Mouse (Mus musculus) ES-E14 (cell line): ENCODE results near the gene Pcyt2. TPM values are rescaled to one million over a fixed set of nuclear protein-coding genes. Genes with fewer than 3 reads are reported as not detected.
A peak's percentile ranks its signal among the peaks of the same experiment; 100 is the strongest.

Source experiments
- DNase-seq: peaks from one replicate; pipeline ENCODE4 v3.0.0-alpha.2; 2013; ENCODE audit warnings: low read depth, low spot score
- H3K27ac ChIP-seq: 2 replicates; pipeline ENCODE4 v1.5.1; 2012; ENCODE audit warnings: low read depth, mild to moderate bottlenecking, low read length, moderate library complexity, mixed read lengths; ENCODE audit not compliant: poor library complexity, insufficient read depth, severe bottlenecking
- H3K36me3 ChIP-seq: 2 replicates; pipeline ENCODE4 v1.6.1; 2012; ENCODE audit warnings: mild to moderate bottlenecking, low read length, moderate library complexity, mixed read lengths; ENCODE audit not compliant: control insufficient read depth, poor library complexity, insufficient read depth, severe bottlenecking
- H3K4me1 ChIP-seq, 2 experiments: fragments of 150-350 bp in 1 of 2; sonication (generic) in 1 of 2; 2 replicates each; pipeline ENCODE4 v1.6.1; 2012; ENCODE audit warnings: low read length in 2 of 2, mild to moderate bottlenecking in 1 of 2, mixed read lengths in 1 of 2; ENCODE audit not compliant: control insufficient read depth in 2 of 2, insufficient read depth in 2 of 2, poor library complexity in 1 of 2
- H3K4me3 ChIP-seq, 2 experiments: fragments of 150-350 bp in 1 of 2; sonication (generic) in 1 of 2; 2 replicates each; pipeline ENCODE4 v1.5.1; 2012; ENCODE audit warnings: low read length in 2 of 2, low read depth in 1 of 2, mild to moderate bottlenecking in 1 of 2, mixed read lengths in 1 of 2; ENCODE audit not compliant: insufficient read depth in 1 of 2, poor library complexity in 1 of 2, severe bottlenecking in 1 of 2
- H3K9ac ChIP-seq: 2 replicates; pipeline ENCODE4 v1.6.1; 2012; ENCODE audit warnings: low read depth, mild to moderate bottlenecking, low read length, mixed read lengths; ENCODE audit not compliant: poor library complexity, insufficient read depth, severe bottlenecking
- H3K9me3 ChIP-seq: fragments of 150-350 bp; sonication (generic); 2 replicates; pipeline ENCODE4 v1.6.1; 2012; ENCODE audit warnings: low read depth, mild to moderate bottlenecking, low read length; ENCODE audit not compliant: control insufficient read depth, insufficient read depth
- CHD2 ChIP-seq: IDR thresholded peaks from 2 replicates; pipeline ENCODE4 v1.6.1; 2014; ENCODE audit warnings: mild to moderate bottlenecking, low read depth, low read length, inconsistent platforms
- HCFC1 ChIP-seq: IDR thresholded peaks from 2 replicates; pipeline ENCODE4 v1.6.1; 2012; ENCODE audit warnings: low read length, inconsistent platforms, borderline replicate concordance; ENCODE audit not compliant: insufficient read depth
- MAFK ChIP-seq: IDR thresholded peaks from 2 replicates; pipeline ENCODE4 v1.6.1; 2014; ENCODE audit warnings: mild to moderate bottlenecking, low read depth, low read length, inconsistent platforms; ENCODE audit not compliant: insufficient read depth
- ZC3H11A ChIP-seq: IDR thresholded peaks from 2 replicates; pipeline ENCODE4 v1.6.1; 2012; ENCODE audit warnings: low read depth, mild to moderate bottlenecking, inconsistent platforms, low read length, borderline replicate concordance
- ZNF384 ChIP-seq: IDR thresholded peaks from 2 replicates; pipeline ENCODE4 v1.6.1; 2012; ENCODE audit warnings: low read depth, low read length, inconsistent platforms
- in situ Hi-C, 2 experiments: fragments of 600-800 bp; cut with MboI; formaldehyde crosslinking; loops; one replicate each; pipeline ENCODE4 v1.15.1; 2025; ENCODE audit warnings: low sequenced_read_pairs in 2 of 2, inconsistent platforms in 1 of 2; ENCODE audit not compliant: unreplicated experiment in 2 of 2
- total RNA-seq: library from RNA; depleted of rRNA; stranded (reverse); fragments of 300-350 nt; gene quantifications from 2 replicates; pipeline ENCODE4 v1.2.3, GENCODE M21; 2012

Pcyt2 gene
- total RNA-seq, 1 experiment, result 88.6 TPM

- no peak overlapping the region for H3K4me3 ChIP-seq
- no peak overlapping the region for H3K27ac ChIP-seq
- no peaks in the 10 kb centered on the region for H3K9me3 ChIP-seq
- in situ Hi-C loops, result no loop called here
- no peak overlapping the region for H3K9ac ChIP-seq
- DNase-seq, result no peak
- TF ChIP-seq HCFC1, result no peak
- no peak for TF ChIP-seq ZNF384
- TF ChIP-seq CHD2, result no peak
- no peak for TF ChIP-seq MAFK
- TF ChIP-seq ZC3H11A, result no peak
- H3K4me1 ChIP-seq, result peaks cover 0 to 28% of the 10 kb centered on the region in 2 experiments; a peak in 3 of 4 replicates
- peaks cover 41% of the 10 kb centered on the region for H3K36me3 ChIP-seq
Measured at GRCm38 (mm10) chr11:120610477-120611046, 7.2 kb downstream of the Pcyt2 start.

DNA sequence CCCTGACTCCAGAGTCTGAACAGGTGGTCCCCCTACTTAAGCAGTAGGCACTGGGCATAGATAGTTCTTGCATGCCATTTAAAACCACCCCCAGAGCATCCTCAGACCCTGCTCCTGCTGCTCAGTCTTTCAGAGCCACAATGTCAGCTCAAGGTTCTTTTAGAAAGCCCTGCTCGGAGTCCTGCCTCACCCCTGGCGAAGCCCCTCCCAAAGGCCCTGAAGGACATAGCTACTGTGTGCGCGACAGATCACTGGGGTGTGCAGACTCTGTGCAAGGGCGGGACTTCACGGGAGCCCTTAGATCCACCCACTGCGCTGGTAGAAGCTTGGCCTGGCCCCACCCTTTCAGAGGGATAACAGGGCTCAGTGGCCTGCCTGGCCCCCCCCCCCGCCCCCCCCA lies 8.5 kb downstream of the Pcyt2 start:
- no peak overlapping the region for H3K27ac ChIP-seq
- H3K4me1 ChIP-seq, result peaks cover 0 to 24% of the 10 kb centered on the region in 2 experiments; a peak in 3 of 4 replicates
- DNase-seq, result no peak
- in situ Hi-C loops, result no loop called here
- H3K9ac ChIP-seq, result no peak overlapping the region
- no peak for TF ChIP-seq ZC3H11A
- TF ChIP-seq ZNF384, result no peak
- no peak for TF ChIP-seq HCFC1
- TF ChIP-seq MAFK, result no peak
- TF ChIP-seq CHD2, result no peak
- H3K9me3 ChIP-seq, result no peaks in the 10 kb centered on the region
- H3K4me3 ChIP-seq, result no peak overlapping the region
- H3K36me3 ChIP-seq, result peaks cover 41% of the 10 kb centered on the region

DNA sequence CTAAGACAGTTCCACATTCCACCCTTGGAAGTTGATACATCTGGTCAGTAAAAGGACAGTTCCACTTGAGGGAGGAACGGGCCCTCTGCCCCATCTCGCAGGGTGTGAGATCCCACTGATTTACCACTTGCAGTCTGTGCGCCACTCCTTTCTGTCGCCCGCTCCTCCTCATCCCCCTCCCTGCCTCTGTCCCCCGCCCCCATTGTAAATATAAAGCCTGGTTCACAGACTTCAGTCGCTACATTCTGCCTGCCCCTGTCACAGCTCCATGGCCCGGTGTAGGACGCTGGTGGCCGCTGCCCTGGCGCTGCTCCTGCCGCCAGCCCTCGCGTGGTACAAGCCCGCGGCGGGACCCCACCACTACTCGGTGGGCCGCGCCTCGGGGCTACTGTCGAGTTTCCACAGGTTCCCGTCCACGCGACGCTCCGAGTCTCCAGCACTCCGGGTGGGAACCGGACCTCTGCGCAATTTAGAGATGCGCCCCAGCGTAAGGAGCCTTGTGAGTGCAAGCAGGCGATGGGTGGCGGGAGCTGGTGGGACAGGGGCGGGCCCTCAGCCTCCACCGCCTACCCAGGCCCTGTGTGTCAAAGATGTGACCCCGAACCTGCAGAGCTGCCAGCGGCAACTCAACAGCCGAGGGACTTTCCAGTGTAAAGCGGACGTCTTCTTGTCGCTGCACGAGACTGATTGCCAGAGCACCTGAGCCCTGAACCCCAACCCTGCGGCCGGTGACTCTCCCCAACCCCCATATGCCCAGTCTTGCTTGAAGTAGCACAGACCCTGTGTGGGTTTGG lies 9.3 kb downstream of the Pcyt2 start, which contains the start of gene Npb:
Npb (plus strand) TSS at position 237 of the 794 bp plus-strand sequence.
- no peak for DNase-seq
- in situ Hi-C loops, result no loop called here
- H3K4me1 ChIP-seq, result peaks cover 0 to 21% of the 10 kb centered on the region in 2 experiments; a peak in 3 of 4 replicates
- H3K36me3 ChIP-seq, result peaks cover 39% of the 10 kb centered on the region
- H3K9ac ChIP-seq, result peak within 1 kb of the TSS; percentile 54; the same call in 1 of the 2 replicates
- H3K27ac ChIP-seq, result no peak within 1 kb of the TSS
- TF ChIP-seq HCFC1 (no peak), CHD2 (no peak), MAFK (no peak), ZC3H11A (no peak), ZNF384 (no peak)
- no peaks in the 10 kb centered on the region for H3K9me3 ChIP-seq
- peak within 1 kb of the TSS; percentile 57 to 60 for H3K4me3 ChIP-seq

- DNase-seq, result no peak
- H3K4me3 ChIP-seq, result no peak overlapping the region
- peaks cover 35% of the 10 kb centered on the region for H3K36me3 ChIP-seq
- TF ChIP-seq HCFC1 (no peak), MAFK (no peak), ZNF384 (no peak), CHD2 (no peak), ZC3H11A (no peak)
- in situ Hi-C loops, result no loop called here
- peaks cover 0 to 21% of the 10 kb centered on the region in 2 experiments; a peak in 3 of 4 replicates for H3K4me1 ChIP-seq
- no peak overlapping the region for H3K27ac ChIP-seq
- H3K9ac ChIP-seq, result no peak overlapping the region
- H3K9me3 ChIP-seq, result no peaks in the 10 kb centered on the region
Measured at GRCm38 (mm10) chr11:120606764-120607163, 11.0 kb downstream of the Pcyt2 start.
